Mouse (Mus musculus) left cerebral cortex, postnatal 36 days (tissue): ENCODE results near the gene Hist1h2be. TPM values are rescaled to one million over a fixed set of nuclear protein-coding genes. Genes with fewer than 3 reads are reported as not detected.

Experiments
- DNase-seq, 2 experiments: peaks; one replicate each; pipeline ENCODE4 v3.0.0; 2021 to 2022; ENCODE audit warnings: low spot score in 2 of 2, mixed read lengths in 1 of 2
- intact Hi-C: fragments of 180-260 bp; cut with DNase I; formaldehyde crosslinking; loops from one replicate; pipeline ENCODE4 v1.15.1; 2025
- microRNA-seq: library from miRNA; unstranded; fragments of <30 nt; microRNA quantifications from one replicate; pipeline ENCODE4 v1.2.0, GENCODE M21; 2022
- total RNA-seq, 2 experiments: library from RNA; stranded (reverse); gene quantifications; 2 replicates each; pipeline ENCODE4 v1.2.3; 2021

Hist1h2be gene
- total RNA-seq, 2 experiments from 2014 or later: 7.0 to 7.4 TPM

DNA sequence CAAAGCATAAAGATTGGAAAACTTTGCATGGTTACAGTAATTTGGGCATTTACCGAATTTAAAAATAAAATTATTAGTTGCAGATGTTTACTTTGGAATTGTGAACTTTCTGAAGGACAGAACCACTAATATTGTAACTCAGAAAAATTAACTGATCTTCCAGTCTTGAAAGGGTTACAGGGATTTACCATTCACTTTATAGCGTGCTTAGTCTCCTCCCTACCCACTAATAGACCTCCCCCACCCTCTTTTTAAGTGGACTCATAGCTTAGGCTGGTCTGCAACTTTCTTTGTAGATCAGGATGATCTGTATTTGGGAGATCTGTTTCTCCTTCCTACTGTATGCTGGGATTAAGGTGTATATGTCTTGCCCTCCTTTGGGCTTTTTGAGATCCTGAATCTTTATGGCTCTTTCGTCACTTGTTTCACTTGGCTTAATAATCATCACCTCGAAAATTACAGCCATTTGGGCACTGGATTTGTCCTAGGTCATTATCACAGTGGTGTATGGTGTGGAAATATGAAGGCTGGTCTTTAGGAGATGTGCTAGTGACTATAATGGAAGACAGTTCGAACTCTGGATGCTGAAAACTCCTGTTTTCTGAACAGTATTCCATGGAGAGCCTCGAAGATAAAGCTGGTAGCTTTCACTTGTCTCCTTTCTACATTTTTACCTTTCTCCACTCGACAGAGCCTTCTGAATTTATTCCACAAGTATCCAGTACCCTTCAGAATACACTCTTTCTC is 84.7 kb downstream of the Hist1h2be start:
- intact Hi-C loops: loop anchor here (10.0 kb wide), 1 partner anchor 1821 kb away; the partner anchor contains the start of genes Hist1h2ai, Hist1h2bl and Hist1h3h
- DNase-seq: no peak

DNA sequence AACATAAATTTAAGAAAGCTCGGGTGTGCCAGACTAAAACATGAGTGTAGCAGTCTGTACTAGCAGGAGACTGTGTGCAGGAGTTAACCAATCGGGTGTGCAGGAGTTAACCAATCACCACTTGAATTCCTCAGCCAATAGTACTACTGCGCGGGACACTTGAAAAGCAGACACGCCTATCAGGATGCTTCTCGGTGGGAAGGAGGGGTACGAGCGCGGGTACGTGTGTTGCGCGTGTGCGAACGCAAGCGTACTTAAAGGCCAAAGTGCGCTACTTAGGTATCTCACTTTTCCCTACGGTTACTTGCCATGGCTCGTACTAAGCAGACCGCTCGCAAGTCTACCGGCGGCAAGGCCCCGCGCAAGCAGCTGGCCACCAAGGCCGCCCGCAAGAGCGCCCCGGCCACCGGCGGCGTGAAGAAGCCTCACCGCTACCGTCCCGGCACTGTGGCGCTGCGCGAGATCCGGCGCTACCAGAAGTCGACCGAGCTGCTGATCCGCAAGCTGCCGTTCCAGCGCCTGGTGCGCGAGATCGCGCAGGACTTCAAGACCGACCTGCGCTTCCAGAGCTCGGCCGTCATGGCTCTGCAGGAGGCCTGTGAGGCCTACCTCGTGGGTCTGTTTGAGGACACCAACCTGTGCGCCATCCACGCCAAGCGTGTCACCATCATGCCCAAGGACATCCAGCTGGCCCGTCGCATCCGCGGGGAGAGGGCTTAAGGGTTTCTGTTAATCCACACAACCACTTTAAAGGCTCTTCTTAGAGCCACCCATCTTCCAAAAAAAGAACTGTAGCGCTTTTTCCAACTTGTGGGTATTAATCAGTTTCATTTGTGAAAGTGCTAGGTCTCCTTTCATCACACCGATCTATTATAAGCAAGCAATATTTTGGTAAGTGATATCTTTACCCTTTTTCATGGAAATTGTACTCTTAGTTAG is 85.5 kb downstream of the Hist1h2be start, which contains the start of gene Hist1h3g:
Hist1h3g (plus strand) TSS at position 286 of the 939 bp plus-strand sequence.
- DNase-seq: peak; percentile 86 to 89

DNA sequence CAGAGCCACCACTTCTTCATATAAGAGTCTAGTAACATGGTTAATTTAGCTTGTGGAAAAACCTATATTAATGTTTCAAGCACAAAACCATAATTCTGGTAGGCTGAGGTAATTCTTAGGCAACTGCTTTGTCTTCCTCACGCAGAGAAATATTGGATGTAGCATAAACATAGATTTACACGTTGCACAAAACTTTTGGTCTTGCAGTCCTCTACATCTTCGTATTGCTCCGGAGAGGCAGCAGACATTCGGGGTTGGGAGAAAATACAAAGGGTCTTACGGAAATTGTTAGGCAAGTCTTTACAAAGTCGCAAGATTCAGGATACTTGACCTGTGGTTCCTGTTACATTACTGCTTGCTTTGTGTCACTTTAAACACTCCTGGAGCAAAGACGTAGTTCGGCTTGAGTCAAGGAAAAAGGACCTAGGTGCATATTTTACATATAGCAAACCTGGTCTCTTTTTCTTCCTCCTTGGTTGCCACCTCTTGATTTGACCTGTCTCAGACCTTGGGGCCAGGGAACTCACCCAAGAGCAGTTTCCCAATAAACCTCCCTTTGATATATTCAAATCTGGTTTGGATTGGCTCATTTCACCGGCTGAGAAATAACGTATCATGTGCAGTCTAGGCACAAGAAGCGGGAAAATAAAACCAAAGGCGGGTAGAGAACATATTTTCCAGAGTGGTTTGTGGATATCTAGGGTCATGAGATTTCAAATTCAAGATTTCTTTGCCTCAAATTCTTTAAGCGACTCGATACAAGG is 86.4 kb downstream of the Hist1h2be start:
- no peak for DNase-seq

More for the DNA sequence above, 85.5 kb downstream of the Hist1h2be start, which contains the start of gene Hist1h3g:
- intact Hi-C loops: loop anchor here (10.0 kb wide), 1 partner anchor 1821 kb away; the partner anchor contains the start of genes Hist1h2ai, Hist1h2bl and Hist1h3h

More for the DNA sequence above, 86.4 kb downstream of the Hist1h2be start:
- intact Hi-C loops: loop anchor here (5.0 to 10.0 kb wide), 3 partner anchors 48 to 1820 kb away; partner anchors contain the start of genes Hist1h2ag, Hist1h2ai, Hist1h2bj and Hist1h2bl

Small RNA genes lying within 50 kb of the gene (microRNA-seq; reads per million reads assigned to microRNA genes)
- gene Gm44297 (not detected), gene Gm44359 (not detected), gene Gm44394 (not detected)

Other genes with a start within 250 kb of the Hist1h2be start
- gene Abt1, start 197.3 kb downstream of the Hist1h2be start, total RNA-seq: 1 to 10 TPM; 8.4 to 8.5 TPM
- not detected for gene Btn1a1, start 155.2 kb downstream of the Hist1h2be start, total RNA-seq
- gene Btn2a2, start 132.3 kb downstream of the Hist1h2be start, total RNA-seq: 1 to 10 TPM in 1 of 2 experiments, under 1 TPM in 1; 0.93 to 1.5 TPM
- 100 to 1,000 TPM; 319 to 326 TPM for gene Hist1h4h, start 90.1 kb downstream of the Hist1h2be start, total RNA-seq
- 1 to 10 TPM; 6.2 to 7.0 TPM for gene Hist1h2af, start 87.2 kb downstream of the Hist1h2be start, total RNA-seq
- 1 to 10 TPM; 3.6 to 4.6 TPM for gene Hist1h3g, start 85.7 kb downstream of the Hist1h2be start, total RNA-seq
- gene Hist1h2bh, start 77.7 kb downstream of the Hist1h2be start, total RNA-seq: 1 to 10 TPM in 1 of 2 experiments, under 1 TPM in 1; 0.79 to 1.2 TPM
- 10 to 100 TPM; 17.9 to 18.2 TPM for gene Hist1h3f, start 77.1 kb downstream of the Hist1h2be start, total RNA-seq
- 100 to 1,000 TPM; 173 to 184 TPM for gene Hist1h4f, start 69.5 kb downstream of the Hist1h2be start, total RNA-seq
- 1 to 10 TPM; 4.7 to 6.5 TPM for gene Hist1h1d, start 67.9 kb downstream of the Hist1h2be start, total RNA-seq
- gene Hist1h3e, start 58.8 kb downstream of the Hist1h2be start, total RNA-seq: 10 to 100 TPM; 46.6 to 51.6 TPM
- 1 to 10 TPM; 6.2 to 7.8 TPM for gene Hist1h2ae, start 49.9 kb downstream of the Hist1h2be start, total RNA-seq
- 10 to 100 TPM; 86.3 to 99.7 TPM for gene Hist1h2bg, start 49.7 kb downstream of the Hist1h2be start, total RNA-seq
- 10 to 100 TPM; 20.6 to 28.9 TPM for gene Hist1h2bf, start 46.9 kb downstream of the Hist1h2be start, total RNA-seq
- 1 to 10 TPM; 3.1 to 8.2 TPM for gene Hist1h2ad, start 46.7 kb downstream of the Hist1h2be start, total RNA-seq
- gene Hist1h3d, start 45.4 kb downstream of the Hist1h2be start, total RNA-seq: 10 to 100 TPM in 1 of 2 experiments, 1 to 10 TPM in 1; 7.7 to 10.8 TPM
- gene Hist1h4d, start 39.5 kb downstream of the Hist1h2be start, total RNA-seq: 100 to 1,000 TPM; 160 to 166 TPM
- gene Hist1h1e, start 1.4 kb upstream of the Hist1h2be start, total RNA-seq: 10 to 100 TPM; 70.8 to 73.2 TPM
- 1 to 10 TPM; 2.5 to 2.9 TPM for gene Hist1h2ac, start 62.8 kb upstream of the Hist1h2be start, total RNA-seq
- 10 to 100 TPM; 32.1 to 33.8 TPM for gene Hist1h2bc, start 63.1 kb upstream of the Hist1h2be start, total RNA-seq
- gene Hist1h1t, start 74.7 kb upstream of the Hist1h2be start, total RNA-seq: not detected
- 100 to 1,000 TPM; 107 to 117 TPM for gene Hist1h4c, start 77.3 kb upstream of the Hist1h2be start, total RNA-seq
- 1 to 10 TPM; 2.4 to 3.7 TPM for gene Hfe, start 89.7 kb upstream of the Hist1h2be start, total RNA-seq
- gene Hist1h1c, start 117.7 kb upstream of the Hist1h2be start, total RNA-seq: 10 to 100 TPM; 68.2 to 74.7 TPM
- gene Hist1h3c, start 124.5 kb upstream of the Hist1h2be start, total RNA-seq: 1 to 10 TPM; 1.9 to 2.6 TPM
- 10 to 100 TPM; 17.9 to 19.8 TPM for gene Hist1h2bb, start 125.6 kb upstream of the Hist1h2be start, total RNA-seq
- 10 to 100 TPM; 28.3 to 44.5 TPM for gene Hist1h2ab, start 130.0 kb upstream of the Hist1h2be start, total RNA-seq
- 10 to 100 TPM in 1 of 2 experiments, 1 to 10 TPM in 1; 9.7 to 14.5 TPM for gene Hist1h3b, start 131.1 kb upstream of the Hist1h2be start, total RNA-seq
- 10 to 100 TPM; 87.5 to 90.3 TPM for gene Hist1h4b, start 135.9 kb upstream of the Hist1h2be start, total RNA-seq
- gene Hist1h4a, start 140.1 kb upstream of the Hist1h2be start, total RNA-seq: 10 to 100 TPM; 62.2 to 71.7 TPM
- gene Hist1h3a, start 141.3 kb upstream of the Hist1h2be start, total RNA-seq: 10 to 100 TPM; 41.3 to 42.8 TPM
- 10 to 100 TPM; 26.1 to 28.4 TPM for gene Hist1h1a, start 142.5 kb upstream of the Hist1h2be start, total RNA-seq
- not detected for gene Trim38, start 148.8 kb upstream of the Hist1h2be start, total RNA-seq
- gene Slc17a2, start 185.9 kb upstream of the Hist1h2be start, total RNA-seq: not detected
- gene Slc17a3, start 218.3 kb upstream of the Hist1h2be start, total RNA-seq: not detected
- not detected for gene Slc17a1, start 246.6 kb upstream of the Hist1h2be start, total RNA-seq